Mouse (Mus musculus) gastrocnemius, adult 18-20 months (tissue): ENCODE results near the gene Magi2. TPM values are rescaled to one million over a fixed set of nuclear protein-coding genes. Genes with fewer than 3 reads are reported as not detected.
"Not testable (repeated sequence)": the region's sequence is repeated elsewhere in the genome, so short reads cannot be mapped to it uniquely, and the experiment has no call there.

Experiments used
- DNase-seq: peaks from one replicate; pipeline ENCODE4 v3.0.0; 2021; ENCODE audit warnings: low spot score
- total RNA-seq, 2 experiments: library from RNA; stranded (reverse); gene quantifications; 2 replicates each; pipeline ENCODE4 v1.2.3; 2021

Magi2 gene
- total RNA-seq, 2 experiments from 2014 or later: 0.53 to 0.85 TPM

DNA sequence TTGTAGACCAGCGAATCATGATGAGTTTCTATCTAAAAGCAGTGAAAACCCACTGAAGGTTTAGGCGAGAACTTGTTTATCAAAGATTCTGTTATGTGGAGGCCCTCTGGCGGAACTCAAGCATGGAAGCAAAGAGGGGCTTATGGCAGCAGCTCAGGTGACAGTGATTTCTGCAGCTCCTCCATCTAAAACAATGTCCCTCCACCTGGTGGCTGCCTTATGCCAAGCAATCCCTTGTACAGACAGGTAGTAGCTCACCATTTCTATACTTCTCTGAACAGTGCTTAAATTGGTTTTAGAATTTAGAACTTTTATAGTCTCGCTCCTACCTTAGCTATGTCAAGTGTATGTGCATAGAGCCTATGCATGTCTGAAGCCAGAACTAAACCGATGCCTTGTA lies 1472.3 kb downstream of the Magi2 start:
- no peak for DNase-seq

DNA sequence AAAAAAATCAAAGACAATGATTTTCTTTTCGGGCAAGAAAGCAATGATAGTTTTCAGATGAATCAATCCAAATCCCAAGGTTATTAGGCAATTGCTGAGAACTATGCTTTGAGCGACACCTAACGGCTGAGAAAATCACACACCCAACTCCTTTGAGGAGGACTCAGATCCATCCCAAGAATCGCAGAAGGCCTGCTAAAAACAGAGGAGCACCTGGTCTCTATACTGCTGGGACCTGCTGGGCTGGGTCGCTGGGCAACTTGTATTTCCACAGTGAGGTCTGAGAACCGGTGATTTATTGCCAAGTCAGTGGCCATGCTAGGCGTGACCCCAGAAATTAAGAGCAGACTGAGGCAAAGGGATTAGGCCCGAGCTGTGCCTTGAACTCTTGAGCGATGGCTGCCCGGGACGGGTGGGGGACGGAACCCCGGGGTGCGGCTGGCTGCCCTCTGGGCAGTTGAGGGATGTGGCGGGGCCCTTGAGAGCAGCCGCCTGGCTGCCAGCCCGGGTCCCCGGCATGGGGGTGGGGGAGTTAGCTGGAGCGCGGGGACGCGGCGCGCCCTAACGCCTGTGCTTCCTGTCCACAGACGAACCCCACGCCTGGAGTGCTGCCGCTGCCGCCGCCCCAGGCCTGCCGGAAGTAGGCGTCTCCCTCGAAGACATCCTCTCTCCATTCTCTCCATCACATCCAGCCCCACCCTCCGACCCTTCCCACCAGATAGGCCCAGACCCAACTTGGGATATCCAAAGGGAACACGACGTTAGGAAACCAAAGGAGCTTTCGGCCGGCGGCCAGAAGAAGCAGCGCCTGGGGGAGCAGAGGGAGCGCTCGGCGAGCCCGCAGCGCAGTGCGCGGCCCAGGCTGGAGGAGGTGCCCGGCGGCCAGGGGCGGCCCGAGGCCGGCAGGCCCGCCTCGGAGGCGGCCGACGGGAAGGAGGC lies 1474.9 kb downstream of the Magi2 start:
- DNase-seq: peak; percentile 89

DNA sequence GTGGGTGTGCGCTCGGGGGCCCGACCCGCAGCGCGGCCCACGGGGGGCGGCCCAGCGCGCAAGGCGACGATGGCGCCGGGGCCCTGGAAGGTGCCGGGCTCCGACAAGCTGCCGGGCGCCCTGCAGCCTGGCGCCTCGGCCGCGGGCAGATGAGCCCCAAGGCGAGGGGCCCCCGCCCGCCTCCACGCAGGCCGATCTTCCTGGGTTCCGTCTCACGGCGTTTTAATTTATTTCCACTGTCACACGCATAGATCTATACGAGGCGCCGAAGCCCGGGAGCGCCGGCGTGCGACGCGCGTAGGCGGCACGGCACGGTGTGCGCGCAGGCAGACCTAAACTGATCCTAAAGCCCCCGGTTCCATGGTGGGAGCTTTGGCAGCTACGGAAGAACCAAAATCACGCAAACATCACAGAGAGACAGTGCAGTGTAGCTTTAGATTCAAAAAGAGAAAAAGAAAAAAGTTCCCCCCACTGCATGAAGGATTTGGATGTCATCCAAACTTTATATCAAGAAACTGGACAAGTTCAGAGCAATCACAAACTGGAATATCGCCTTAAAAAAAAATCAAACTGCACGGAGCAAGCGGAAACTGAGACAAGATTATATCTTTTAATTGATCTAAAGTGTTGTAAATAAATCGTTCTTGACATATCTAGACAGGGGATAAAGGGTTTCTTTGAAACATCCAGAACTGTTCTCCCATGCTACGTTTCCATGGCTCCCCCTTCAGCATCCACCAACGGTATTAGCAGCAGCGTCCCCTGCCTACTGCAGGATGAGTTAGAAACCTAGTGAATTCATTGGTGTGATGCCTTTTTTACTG lies 1475.9 kb downstream of the Magi2 start:
- DNase-seq: peak; percentile 7

DNA sequence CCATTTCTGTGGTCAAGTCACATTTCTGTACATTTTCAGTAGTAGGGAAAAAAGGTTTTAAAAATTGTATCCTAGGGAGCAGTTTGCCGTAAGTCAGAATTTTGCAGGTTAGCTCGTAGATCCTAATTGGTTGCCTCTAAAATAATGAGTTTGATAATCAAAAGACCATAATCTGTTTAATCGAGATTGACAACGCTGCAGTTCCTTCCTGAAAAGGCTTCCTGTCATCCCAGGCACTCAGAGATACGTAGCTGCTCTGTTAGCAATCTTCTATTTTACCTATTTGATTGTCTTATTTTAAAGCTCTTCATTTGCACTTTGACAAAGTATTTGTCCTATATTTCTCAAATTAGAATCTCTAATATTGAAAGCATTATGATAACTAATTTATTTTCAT lies 1476.5 kb downstream of the Magi2 start:
- DNase-seq: no peak

DNA sequence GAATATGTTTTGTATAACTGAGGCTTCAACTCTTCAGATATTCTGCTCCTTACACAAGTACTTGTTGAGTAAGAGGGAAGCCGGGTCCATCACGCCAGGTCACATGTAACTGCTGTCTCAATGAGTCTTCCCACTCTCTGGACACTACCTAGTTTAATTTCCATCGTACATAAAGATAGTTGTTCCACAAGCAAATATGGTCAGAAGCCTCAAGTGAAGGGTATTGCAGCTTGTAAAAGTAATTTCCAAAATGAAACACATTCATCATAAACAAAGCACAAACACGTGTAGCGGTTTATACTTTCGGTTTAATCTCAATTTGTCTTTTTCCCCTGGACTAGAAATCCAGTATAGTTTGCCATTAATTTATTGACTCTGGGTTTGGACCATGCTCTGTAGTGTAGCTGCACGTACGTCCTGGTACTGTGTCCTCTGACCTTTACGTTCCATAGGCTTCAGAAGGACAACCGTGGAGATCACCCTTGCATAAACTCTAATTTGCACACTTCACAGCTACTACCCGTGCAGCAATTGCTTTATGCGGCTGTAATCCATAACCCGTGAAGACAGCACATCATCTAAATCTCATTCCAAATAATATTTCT lies 1477.2 kb downstream of the Magi2 start:
- DNase-seq: no peak

DNA sequence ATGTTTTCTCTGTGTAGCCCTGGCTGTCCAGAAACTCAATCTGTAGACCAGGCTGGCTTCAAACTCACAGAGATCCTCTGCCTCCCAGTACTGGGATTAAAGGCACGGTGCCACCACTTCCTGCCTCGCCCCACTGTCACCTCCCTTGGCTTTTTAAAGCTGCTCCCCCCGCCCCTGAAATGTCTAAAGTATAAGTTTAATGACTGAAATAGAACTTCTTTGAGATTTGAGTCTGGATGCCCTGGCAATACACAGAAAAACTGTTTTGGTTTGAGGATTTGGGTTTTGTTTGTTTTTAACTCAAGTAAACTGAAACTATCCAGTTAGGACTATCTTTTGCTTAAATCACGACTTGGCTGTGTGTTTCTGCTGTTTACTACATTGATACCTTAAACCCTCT lies 1478.0 kb downstream of the Magi2 start:
- DNase-seq: no peak

DNA sequence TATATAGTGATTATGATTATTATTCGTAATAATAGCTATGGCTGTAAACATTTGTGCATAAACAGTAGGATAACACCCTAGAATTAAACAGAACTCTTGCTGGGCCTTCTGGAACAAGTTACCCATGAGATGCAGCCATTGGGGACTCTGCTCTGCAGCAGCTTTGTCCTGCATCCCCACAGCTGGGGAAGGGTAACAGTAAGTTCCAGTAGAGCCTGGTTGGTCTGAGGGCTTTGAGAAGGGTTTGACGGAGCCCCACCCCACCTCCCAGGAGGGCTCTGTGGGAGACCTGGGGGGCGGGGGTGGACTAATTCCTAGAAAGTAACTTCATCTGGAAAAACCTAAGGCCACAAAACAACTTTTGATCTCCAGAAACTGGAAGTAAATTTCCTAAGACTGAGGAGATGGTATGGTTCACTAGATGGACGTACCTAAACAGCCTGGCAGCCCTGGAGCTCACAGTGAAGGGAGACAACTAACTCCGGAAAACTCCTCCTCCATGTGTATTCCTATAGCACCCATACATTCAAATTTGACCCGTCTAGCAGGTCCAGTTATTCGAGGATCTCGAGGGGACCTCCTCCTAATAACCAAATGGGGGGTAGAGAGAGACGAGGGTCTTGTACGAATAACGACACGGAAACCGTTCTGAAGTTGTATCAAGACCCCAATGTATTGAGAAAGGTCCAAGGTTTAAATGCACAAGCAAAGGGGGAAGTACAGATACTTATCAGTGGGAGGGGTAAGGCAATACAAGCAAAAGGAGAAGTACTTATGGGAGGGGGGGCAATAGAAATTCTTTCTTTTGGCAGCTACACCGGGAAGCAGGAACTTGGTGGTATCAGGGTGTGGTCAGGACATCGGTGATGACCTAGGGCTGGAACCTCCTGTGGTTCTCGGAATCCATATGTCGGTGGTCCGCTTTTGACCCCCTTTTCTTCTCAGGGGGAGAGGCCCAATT lies 1479.8 kb downstream of the Magi2 start:
- not testable (repeated sequence) for DNase-seq

DNA sequence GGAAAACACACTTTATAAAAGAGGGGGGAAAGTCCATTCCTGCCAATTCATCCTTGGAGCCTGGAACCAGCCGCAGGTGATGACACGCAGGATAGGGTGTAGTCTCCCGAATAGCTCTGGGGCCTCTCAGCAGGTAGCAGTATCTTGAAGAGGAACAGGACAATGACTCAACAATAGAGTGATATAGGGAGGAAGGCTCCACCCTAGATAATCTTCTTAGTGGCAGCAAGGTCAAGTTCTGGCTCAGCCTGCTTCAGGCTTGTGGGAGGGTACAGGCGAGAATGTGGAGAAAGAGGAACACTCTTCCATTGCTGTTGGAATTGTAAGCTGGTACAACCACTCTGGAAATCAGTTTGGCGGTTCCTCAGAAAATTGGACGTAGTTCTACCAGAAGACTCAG lies 1484.0 kb downstream of the Magi2 start:
- not testable (repeated sequence) for DNase-seq

DNA sequence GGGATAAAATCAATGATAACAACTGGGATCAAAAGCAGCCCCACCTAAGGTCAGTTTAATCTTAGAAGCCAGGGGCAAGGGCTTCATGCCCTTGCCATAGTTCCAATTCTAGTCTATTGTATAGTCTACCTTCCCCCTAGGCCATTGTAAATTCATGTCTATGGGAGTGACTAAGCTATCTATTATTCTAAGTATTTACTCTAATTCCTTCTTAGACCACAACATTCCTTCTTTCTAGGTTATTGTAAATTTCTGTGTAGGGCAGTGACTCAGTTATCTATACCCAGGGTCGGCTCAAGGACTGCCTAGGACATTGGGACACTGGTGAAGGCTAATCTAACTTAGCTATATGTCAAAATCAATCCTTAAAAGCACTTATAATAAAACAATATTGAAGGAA lies 1487.8 kb downstream of the Magi2 start:
- DNase-seq: not testable (repeated sequence)

DNA sequence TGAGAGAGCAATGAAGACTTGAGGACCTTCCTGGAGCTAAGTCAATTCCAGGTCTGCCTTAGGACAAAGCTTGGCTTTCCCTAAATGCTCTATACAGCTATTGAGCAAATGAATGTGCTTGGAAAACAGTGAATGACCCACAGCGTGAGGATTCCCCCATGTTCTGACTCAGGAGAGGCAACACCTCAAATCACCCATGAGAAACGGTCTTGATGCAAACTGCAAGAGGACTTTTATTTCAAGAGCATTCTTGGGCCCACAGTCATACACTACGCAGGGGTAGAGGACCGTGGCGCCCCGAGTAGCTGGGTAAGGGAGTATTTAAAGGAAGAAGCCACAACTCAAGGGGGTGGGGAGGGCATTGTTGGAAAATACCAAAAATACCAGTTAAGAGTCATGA lies 1489.1 kb downstream of the Magi2 start:
- not testable (repeated sequence) for DNase-seq

DNA sequence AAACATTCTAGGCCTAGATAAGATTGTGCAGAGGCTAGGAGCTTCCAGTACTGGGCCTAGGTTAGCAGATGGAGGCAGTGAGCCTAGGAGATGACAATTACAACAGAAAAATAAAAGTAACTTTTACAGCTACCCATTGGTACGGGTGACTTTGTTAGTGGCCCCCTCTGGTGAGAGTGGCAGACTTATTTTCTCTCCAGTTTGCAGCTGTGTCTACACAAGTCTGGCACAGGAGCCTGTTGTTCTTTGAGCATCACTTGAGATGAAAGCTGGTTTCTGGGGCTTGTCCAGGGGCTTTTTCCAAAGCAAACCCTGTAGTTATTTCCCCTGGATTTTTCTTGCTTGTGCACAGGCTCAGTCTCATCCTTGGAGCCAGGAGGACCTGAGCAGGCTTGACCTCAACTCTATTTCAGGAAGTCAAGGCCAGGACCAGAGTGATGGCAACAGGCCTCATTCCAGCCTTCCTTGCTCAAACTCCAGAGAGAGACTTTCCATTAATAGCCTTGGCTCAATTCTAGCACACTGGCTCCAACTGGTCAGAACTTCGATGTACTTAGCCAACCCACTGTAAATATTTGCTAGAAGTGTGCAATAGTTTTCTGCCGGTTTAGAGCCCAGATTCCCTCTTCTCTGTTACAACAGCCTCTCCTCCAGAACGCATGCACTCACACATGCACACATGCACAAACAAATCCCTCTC lies 1493.5 kb downstream of the Magi2 start:
- DNase-seq: peak; percentile 83

DNA sequence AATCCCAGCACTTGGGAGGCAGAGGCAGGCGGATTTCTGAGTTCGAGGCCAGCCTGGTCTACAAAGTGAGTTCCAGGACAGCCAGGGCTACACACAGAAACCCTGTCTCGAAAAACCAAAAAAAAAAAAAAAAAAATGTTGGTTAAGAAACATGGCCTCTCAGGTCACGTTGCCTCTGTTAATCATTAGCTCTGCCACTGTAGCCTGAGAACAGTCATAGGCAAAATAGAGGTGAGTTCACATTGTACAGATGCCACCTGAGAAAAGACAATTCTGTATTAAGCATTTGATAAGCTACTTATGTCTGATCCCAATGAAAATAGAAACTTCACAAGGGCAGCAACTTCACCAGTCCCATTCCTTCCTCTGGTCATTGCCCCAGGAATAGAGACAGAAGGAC lies 1496.4 kb downstream of the Magi2 start:
- DNase-seq: not testable (repeated sequence)

DNA sequence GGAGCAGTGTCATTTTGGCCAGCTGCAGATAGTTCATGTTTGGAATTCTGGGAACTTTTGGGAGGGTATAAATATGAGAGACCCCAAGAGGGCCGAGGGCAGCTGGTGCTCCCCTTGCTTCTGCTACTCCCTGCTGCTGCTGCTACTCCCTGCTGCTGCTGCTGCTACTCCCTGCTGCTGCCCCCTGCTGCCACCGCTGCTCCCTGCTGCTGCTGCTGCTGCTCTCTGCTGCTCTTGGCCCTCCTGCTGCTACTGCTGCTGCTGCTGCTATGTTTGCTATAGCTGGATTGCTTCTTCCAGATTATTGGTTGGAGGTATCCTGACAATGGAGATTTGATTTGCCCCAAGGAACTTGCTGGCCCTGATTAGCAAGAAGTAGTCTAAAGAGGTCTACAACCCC lies 1512.0 kb downstream of the Magi2 start:
- no peak for DNase-seq

DNA sequence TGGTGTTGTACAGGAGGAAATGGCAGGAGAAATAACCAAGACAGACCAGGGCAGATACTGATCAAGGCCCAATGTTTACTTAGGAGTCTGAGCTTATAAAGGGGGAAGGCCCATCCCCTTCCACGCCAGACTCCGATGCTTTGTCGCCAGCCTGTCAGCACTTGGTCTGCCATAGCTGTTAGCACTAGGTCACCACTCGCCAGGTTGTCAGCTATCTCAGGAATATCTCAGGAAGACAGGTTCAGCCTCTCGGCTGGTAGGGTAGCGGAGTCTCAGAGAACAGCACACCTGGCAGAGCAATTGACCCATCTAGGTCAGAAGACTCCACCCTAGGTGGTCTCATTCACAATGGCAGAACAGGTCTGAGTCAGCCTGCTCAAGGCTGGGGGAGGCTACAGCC lies 1514.4 kb downstream of the Magi2 start:
- no peak for DNase-seq

DNA sequence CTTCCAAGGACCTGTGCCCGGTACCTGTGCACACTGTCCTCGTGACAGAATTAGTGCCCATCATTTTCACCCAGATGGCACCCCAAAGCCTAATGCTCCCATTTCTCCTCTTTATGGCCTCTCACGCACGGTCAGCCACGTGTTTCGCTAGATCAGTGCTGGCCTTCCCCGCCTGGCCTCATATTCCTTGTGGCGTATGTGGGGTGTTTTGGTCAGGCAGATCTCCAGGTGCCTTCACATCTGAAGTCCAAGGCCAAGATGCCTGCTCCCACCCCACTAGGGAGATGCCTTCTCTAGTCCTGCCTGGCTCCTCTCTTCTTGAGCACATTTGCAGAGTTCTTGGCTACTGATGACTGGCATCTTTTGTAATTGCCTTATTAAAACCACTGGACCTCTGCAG lies 1515.1 kb downstream of the Magi2 start:
- DNase-seq: no peak

DNA sequence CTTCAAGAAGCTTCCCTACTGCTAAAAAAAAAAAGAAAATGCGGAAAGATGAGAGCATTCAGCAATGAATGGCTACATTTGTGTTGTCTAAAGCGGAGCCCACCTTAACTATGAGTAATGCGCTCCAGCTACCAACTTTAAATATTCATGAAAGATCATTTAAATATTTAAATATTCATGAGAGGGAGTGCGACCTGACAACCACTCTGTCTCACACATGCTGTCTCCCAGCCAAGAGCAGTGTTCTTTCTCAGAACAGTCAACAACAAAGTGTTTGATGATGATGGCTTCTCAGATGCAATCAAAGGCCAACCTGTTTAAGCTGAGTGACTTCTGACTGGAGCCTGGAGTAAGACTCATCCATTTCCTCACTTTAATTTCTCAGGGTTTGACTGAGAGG lies 1521.3 kb downstream of the Magi2 start:
- no peak for DNase-seq

DNA sequence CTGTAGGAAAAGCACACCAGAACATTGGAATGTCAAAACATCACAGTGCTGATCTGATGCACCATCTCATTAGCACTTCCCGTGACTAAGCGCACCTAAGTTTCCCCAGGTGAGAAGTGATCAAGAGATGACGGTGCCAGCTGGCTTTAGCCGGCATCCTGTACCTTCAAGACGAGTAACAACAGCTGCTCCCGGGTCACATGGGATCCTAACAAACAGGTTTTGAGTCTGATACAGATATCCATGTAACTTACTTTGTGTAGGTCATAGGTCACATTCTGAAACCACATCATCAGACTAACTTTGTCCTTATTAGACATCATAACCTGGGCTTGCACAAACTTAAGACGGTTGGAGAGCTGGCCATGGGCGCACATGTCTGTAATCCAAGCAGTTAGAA lies 1522.0 kb downstream of the Magi2 start:
- DNase-seq: no peak

DNA sequence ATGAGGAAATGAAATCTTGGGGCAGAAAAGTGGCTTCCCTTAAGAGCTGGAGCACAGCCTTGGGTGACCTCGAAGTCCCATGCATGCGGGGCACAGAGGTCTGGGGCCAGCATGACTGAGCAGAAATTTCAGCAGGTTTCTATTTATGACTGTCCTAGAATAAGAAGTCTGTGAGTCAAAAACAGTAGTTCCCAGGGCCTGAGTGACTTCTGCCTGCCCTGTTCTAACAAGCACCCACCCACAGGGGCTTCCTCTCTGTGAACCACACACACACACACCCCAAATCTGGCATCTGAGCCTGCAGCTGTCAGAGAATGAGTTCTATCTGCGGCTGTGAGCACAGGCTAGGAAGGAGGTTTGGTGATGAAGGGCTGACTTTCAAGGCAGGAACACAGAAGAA lies 1522.7 kb downstream of the Magi2 start:
- DNase-seq: no peak

DNA sequence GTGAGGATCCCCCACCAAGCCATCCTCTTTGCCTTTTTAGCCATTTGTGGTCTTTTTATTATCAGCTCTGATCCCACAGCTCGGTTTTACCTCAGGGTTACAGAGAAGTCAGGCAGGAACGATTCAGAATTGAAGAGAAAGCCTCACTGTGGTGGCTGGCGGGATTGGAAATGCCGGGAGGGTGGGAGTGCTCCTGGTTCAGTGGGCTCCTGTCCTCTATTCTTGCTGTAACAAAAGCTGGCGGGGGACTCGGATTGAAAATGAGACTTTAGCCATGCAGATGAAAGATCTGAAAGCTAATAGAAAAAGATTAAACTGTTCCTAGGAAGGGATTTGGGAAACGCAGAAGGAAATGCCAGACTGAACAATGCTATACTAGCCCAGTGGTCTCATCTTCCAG lies 1524.2 kb downstream of the Magi2 start:
- DNase-seq: no peak

DNA sequence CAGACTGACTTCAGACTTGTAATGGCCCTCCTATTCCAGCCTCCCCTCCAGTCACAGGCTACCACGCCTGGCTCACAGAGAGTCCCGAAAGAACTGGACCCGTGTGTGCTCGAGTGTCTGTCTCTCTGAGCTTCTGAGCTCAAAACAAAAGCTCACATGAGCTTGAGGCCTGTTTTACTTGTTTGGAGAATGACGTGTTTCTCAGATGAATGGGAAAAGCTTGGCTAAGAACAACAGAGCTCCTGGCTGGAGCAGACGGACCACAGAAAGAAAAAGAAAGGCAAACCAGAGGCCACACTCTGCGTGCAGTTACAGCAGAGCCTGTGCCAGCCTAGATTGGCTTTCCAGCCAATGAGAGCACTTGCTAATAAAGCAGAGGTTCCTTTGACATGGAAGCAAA lies 1524.9 kb downstream of the Magi2 start:
- DNase-seq: peak; percentile 20
